Mouse (Mus musculus) stomach, postnatal 0 days (tissue): ENCODE results near the gene Jhy.
A peak's percentile ranks its signal among the peaks of the same experiment; 100 is the strongest.

Experiments used
- CTCF ChIP-seq: IDR thresholded peaks from 2 replicates; pipeline ENCODE4 v1.5.1; 2016; ENCODE audit warnings: antibody characterized with exemption, low read depth, mild to moderate bottlenecking, moderate library complexity
- EP300 ChIP-seq: optimal IDR thresholded peaks from 2 replicates; pipeline ENCODE3; 2016; ENCODE audit warnings: antibody characterized with exemption

- TF ChIP-seq EP300 (no peak), CTCF (peak; percentile 79)
Measured at GRCm38 (mm10) chr9:40982480-40982879, 18.6 kb upstream of the Jhy start.
